Mouse (Mus musculus) spleen, adult 2 months (tissue): ENCODE measurements around the gene Tyw3. TPM values are rescaled to one million over a fixed set of nuclear protein-coding genes. Genes with fewer than 3 reads are reported as not detected.

Source experiments
- DNase-seq, 2 experiments: peaks; one replicate each; pipeline versions ENCODE4 v3.0.0 to v3.0.0-alpha.2; 2012 to 2021; ENCODE audit warnings: low spot score in 2 of 2, low read depth in 1 of 2
- H3K27ac ChIP-seq: fragments of 200-500 bp; 2 replicates; pipeline ENCODE4 v1.5.1; 2012; ENCODE audit warnings: low read length, inconsistent platforms; ENCODE audit not compliant: insufficient read depth
- H3K27me3 ChIP-seq: fragments of 200-500 bp; 2 replicates; pipeline ENCODE4 v1.6.1; 2012; ENCODE audit warnings: mild to moderate bottlenecking, moderate library complexity, low read length, inconsistent platforms; ENCODE audit not compliant: control insufficient read depth, insufficient read depth
- H3K36me3 ChIP-seq: fragments of 200-500 bp; 2 replicates; pipeline ENCODE4 v1.6.1; 2012; ENCODE audit warnings: mild to moderate bottlenecking, low read length, inconsistent platforms; ENCODE audit not compliant: control insufficient read depth, insufficient read depth
- H3K4me1 ChIP-seq: fragments of 200-500 bp; 2 replicates; pipeline ENCODE4 v1.6.1; 2011; ENCODE audit warnings: inconsistent platforms; ENCODE audit not compliant: control insufficient read depth, insufficient read depth, insufficient read length
- H3K4me3 ChIP-seq: fragments of 200-500 bp; 2 replicates; pipeline ENCODE4 v1.5.1; 2011; ENCODE audit warnings: mild to moderate bottlenecking, inconsistent platforms; ENCODE audit not compliant: insufficient read depth, insufficient read length; ENCODE audit errors: extremely low read depth
- CTCF ChIP-seq: fragments of 200-500 bp; IDR thresholded peaks from 2 replicates; pipeline ENCODE4 v1.5.1; 2011; ENCODE audit warnings: mild to moderate bottlenecking, inconsistent platforms; ENCODE audit not compliant: insufficient read depth, insufficient read length, insufficient replicate concordance; ENCODE audit errors: extremely low read depth
- POLR2A ChIP-seq: fragments of 200-500 bp; IDR thresholded peaks from 2 replicates; pipeline ENCODE4 v1.6.1; 2011; ENCODE audit warnings: low read depth, low read length, inconsistent platforms
- WGBS: fragments of 180-500 bp; shearing (Covaris S2); methylation state at CpG from one replicate; pipeline ENCODE4 v1.1.7; 2018; 5-methylcytosine and 5-hydroxymethylcytosine counted together
- polyA plus RNA-seq: library from polyadenylated mRNA; depleted of rRNA; stranded (reverse); fragments of >200 nt; gene quantifications from 2 replicates; pipeline ENCODE4 v1.2.3, GENCODE M21; 2012

Gene Tyw3
- polyA plus RNA-seq, 1 experiment: 8.1 TPM

- H3K36me3 ChIP-seq: no peaks in the 10 kb centered on the region; the same call in 1 of the 2 replicates
- H3K27ac ChIP-seq: no peak overlapping the region
- WGBS: 89% methylated on average over 3 of the region's 3 CpGs
- no peaks in the 10 kb centered on the region for H3K27me3 ChIP-seq
- no peak overlapping the region for H3K4me3 ChIP-seq
- DNase-seq: no peak
- no peaks in the 10 kb centered on the region for H3K4me1 ChIP-seq
- no peak for TF ChIP-seq POLR2A
- no peak for TF ChIP-seq CTCF
Measured at GRCm38 (mm10) chr3:154611888-154612287, 15.0 kb upstream of the Tyw3 start.

- H3K4me3 ChIP-seq: no peak overlapping the region
- no peaks in the 10 kb centered on the region; the same call in 1 of the 2 replicates for H3K36me3 ChIP-seq
- WGBS: 75% methylated on average over 1 of the region's 1 CpGs
- DNase-seq: no peak
- TF ChIP-seq POLR2A: no peak
- no peak for TF ChIP-seq CTCF
- no peak overlapping the region for H3K27ac ChIP-seq
- no peaks in the 10 kb centered on the region for H3K4me1 ChIP-seq
- no peaks in the 10 kb centered on the region for H3K27me3 ChIP-seq
Measured at GRCm38 (mm10) chr3:154607896-154608295, 11.0 kb upstream of the Tyw3 start.

- no peaks in the 10 kb centered on the region for H3K27me3 ChIP-seq
- no peak for DNase-seq
- 85% methylated on average over 5 of the region's 5 CpGs for WGBS
- TF ChIP-seq POLR2A (no peak), CTCF (no peak)
- no peak overlapping the region for H3K27ac ChIP-seq
- no peaks in the 10 kb centered on the region for H3K4me1 ChIP-seq
- H3K4me3 ChIP-seq: no peak overlapping the region
- no peaks in the 10 kb centered on the region for H3K36me3 ChIP-seq
Measured at GRCm38 (mm10) chr3:154604871-154605270, 8.0 kb upstream of the Tyw3 start.

GRCm38 (mm10) chr3:154602141-154602540 lies 5.2 kb upstream of the Tyw3 start:
- Histone ChIP-seq H3K27me3 (no peaks in the 10 kb centered on the region), H3K4me3 (no peak overlapping the region), H3K36me3 (no peaks in the 10 kb centered on the region), H3K27ac (no peak overlapping the region), H3K4me1 (no peaks in the 10 kb centered on the region)
- DNase-seq: no peak
- TF ChIP-seq CTCF: no peak

GRCm38 (mm10) chr3:154597561-154597960 lies 657 bp upstream of the Tyw3 start:
- no peak for DNase-seq

GRCm38 (mm10) chr3:154596488-154596933 lies 393 bp downstream of the Tyw3 start, which contains the start of gene Cryz:
Cryz (plus strand) TSS chr3:154596711.
- peak; percentile 65 to 85 for DNase-seq
- TF ChIP-seq POLR2A (no peak), CTCF (peak; percentile 81)
- WGBS: under 1% methylated on average over 25 of the region's 25 CpGs
- Histone ChIP-seq H3K36me3 (no peaks in the 10 kb centered on the region; the same call in 1 of the 2 replicates), H3K27me3 (no peaks in the 10 kb centered on the region), H3K4me1 (peaks cover 3% of the 10 kb centered on the region; the same call in 1 of the 2 replicates), H3K4me3 (peak within 1 kb of the TSS; percentile 94), H3K27ac (peak within 1 kb of the TSS; percentile 83)

More at GRCm38 (mm10) chr3:154597561-154597960, 657 bp upstream of the Tyw3 start:
- TF ChIP-seq POLR2A: no peak
- no peak for TF ChIP-seq CTCF
- H3K4me3 ChIP-seq: peak overlapping the region; percentile 94; the same call in 1 of the 2 replicates
- H3K27ac ChIP-seq: no peak overlapping the region
- WGBS: 65% methylated on average over 7 of the region's 7 CpGs
- H3K27me3 ChIP-seq: no peaks in the 10 kb centered on the region
- peaks cover 3% of the 10 kb centered on the region; the same call in 1 of the 2 replicates for H3K4me1 ChIP-seq
- H3K36me3 ChIP-seq: no peaks in the 10 kb centered on the region

GRCm38 (mm10) chr3:154594156-154594555 lies 2.7 kb downstream of the Tyw3 start:
- 90% methylated on average over 6 of the region's 6 CpGs for WGBS
- Histone ChIP-seq H3K27ac (no peak overlapping the region), H3K36me3 (no peaks in the 10 kb centered on the region; the same call in none of the 2 replicates), H3K4me3 (no peak overlapping the region), H3K4me1 (peaks cover 3% of the 10 kb centered on the region; the same call in 1 of the 2 replicates), H3K27me3 (no peaks in the 10 kb centered on the region)
- TF ChIP-seq POLR2A (no peak), CTCF (no peak)
- DNase-seq: no peak

- DNase-seq: no peak
- Histone ChIP-seq H3K4me1 (peaks cover 3% of the 10 kb centered on the region; the same call in 1 of the 2 replicates), H3K4me3 (no peak overlapping the region), H3K27me3 (no peaks in the 10 kb centered on the region), H3K36me3 (no peaks in the 10 kb centered on the region; the same call in none of the 2 replicates), H3K27ac (no peak overlapping the region)
- TF ChIP-seq CTCF: no peak
- no peak for TF ChIP-seq POLR2A
- 94% methylated on average over 6 of the region's 6 CpGs for WGBS
Measured at GRCm38 (mm10) chr3:154593596-154593995, 3.3 kb downstream of the Tyw3 start.
